Mouse (Mus musculus) neural tube, embryonic 13.5 days (tissue): Measurements from ENCODE around the gene Zfr2. TPM values are rescaled to one million over a fixed set of nuclear protein-coding genes. Genes with fewer than 3 reads are reported as not detected.

ENCODE experiments used
- ATAC-seq: fragments of 200-750 bp; cut with Nextera tagmentation; 2 replicates; pipeline ENCODE4 v1.8.0; 2017; ENCODE audit warnings: low read depth, mild to moderate bottlenecking, moderate TSS enrichment, moderate library complexity
- H3K27ac ChIP-seq: fragments of 300-500 bp; sonication (generic); replicated peaks from 2 replicates; pipeline ENCODE4 v1.5.1; 2015; ENCODE audit warnings: moderate library complexity, mild to moderate bottlenecking, inconsistent platforms
- H3K27me3 ChIP-seq: fragments of 300-500 bp; sonication (generic); 2 replicates; pipeline ENCODE4 v1.6.1; 2015; ENCODE audit warnings: mild to moderate bottlenecking, inconsistent platforms
- H3K36me3 ChIP-seq: fragments of 300-500 bp; sonication (generic); 2 replicates; pipeline ENCODE4 v1.6.1; 2015; ENCODE audit warnings: mild to moderate bottlenecking, inconsistent platforms
- H3K4me1 ChIP-seq: fragments of 300-500 bp; sonication (generic); replicated peaks from 2 replicates; pipeline ENCODE4 v1.6.1; 2015; ENCODE audit warnings: inconsistent platforms
- H3K4me2 ChIP-seq: fragments of 300-500 bp; sonication (generic); 2 replicates; pipeline ENCODE4 v1.6.1; 2015; ENCODE audit warnings: inconsistent platforms, mild to moderate bottlenecking, moderate library complexity
- H3K4me3 ChIP-seq: fragments of 300-500 bp; sonication (generic); 2 replicates; pipeline ENCODE4 v1.5.1; 2015; ENCODE audit warnings: mild to moderate bottlenecking, inconsistent platforms
- H3K9ac ChIP-seq: fragments of 300-500 bp; sonication (generic); 2 replicates; pipeline ENCODE4 v1.6.1; 2015; ENCODE audit warnings: moderate library complexity, mild to moderate bottlenecking, inconsistent platforms
- H3K9me3 ChIP-seq: fragments of 300-500 bp; sonication (generic); 2 replicates; pipeline ENCODE4 v1.6.1; 2016; ENCODE audit warnings: inconsistent platforms
- WGBS: fragments of 180-500 bp; shearing (Covaris S2); methylation state at CpG from one replicate; pipeline ENCODE4 v1.1.7; 2015; 5-methylcytosine and 5-hydroxymethylcytosine counted together
- polyA plus RNA-seq: library from polyadenylated mRNA; unstranded; fragments of >200 nt; fragmentation: Nextera tagmentation; extraction: Ambion mirVana; gene quantifications from 2 replicates; pipeline ENCODE4 v1.2.1, GENCODE M21; 2015

The Zfr2 gene
- polyA plus RNA-seq, 1 experiment from 2014 or later, result 21.7 TPM

DNA sequence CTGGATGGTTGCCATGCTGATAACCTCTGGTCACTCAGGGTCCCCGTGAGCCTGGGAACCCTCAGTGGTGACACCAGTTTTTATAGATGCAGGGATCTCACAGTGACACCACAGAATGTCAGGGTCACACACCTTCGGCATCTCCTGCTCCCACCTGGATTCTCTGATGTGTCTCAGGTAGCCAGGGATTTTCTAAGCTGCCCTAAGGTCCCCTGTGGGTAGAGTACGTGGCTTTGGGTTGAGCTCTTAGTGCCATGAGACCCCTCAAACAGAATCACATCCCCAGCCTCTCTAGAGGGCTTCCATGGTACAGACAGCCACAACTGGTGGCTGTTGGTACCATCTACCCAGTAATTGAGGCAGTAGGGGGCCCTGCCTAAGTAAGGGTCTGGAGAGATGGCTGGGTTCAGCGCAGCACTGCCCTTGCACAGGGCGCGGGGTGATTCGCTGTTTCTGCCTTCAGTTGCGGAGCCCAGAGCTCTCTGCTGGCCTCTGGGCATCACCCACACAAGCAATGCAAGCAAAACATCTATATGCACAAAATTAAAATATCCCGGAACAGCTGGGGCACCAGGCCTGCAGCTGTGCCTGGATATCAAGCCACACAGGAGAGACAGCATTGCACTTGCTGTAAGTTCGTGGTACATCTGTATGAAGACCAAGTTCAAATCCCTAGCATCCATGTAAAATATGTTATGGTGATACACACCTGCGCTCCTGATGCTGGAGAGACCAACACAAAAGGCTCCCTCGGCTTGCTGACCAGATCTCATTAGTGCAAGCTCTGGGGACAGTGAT lies 3.7 kb downstream of the Zfr2 start:
- 80% methylated on average over 12 of the region's 12 CpGs for WGBS
- Histone ChIP-seq H3K27me3 (peaks cover 41% of the 10 kb centered on the region), H3K4me1 (peaks cover 27% of the 10 kb centered on the region), H3K9me3 (no peaks in the 10 kb centered on the region), H3K9ac (no peak overlapping the region), H3K4me3 (no peak overlapping the region), H3K4me2 (no peak overlapping the region), H3K27ac (no peak overlapping the region), H3K36me3 (no peaks in the 10 kb centered on the region)
- no peak for ATAC-seq

- Histone ChIP-seq H3K9me3 (no peaks in the 10 kb centered on the region), H3K27me3 (peaks cover 49% of the 10 kb centered on the region), H3K27ac (no peak overlapping the region), H3K4me2 (no peak overlapping the region), H3K4me3 (no peak overlapping the region), H3K9ac (no peak overlapping the region), H3K36me3 (peaks cover 8% of the 10 kb centered on the region; the same call in 1 of the 2 replicates), H3K4me1 (peaks cover 13% of the 10 kb centered on the region)
- 68% methylated on average over 2 of the region's 2 CpGs for WGBS
- ATAC-seq, result no peak
Measured at GRCm38 (mm10) chr10:81238618-81239017, 5.7 kb downstream of the Zfr2 start.

DNA sequence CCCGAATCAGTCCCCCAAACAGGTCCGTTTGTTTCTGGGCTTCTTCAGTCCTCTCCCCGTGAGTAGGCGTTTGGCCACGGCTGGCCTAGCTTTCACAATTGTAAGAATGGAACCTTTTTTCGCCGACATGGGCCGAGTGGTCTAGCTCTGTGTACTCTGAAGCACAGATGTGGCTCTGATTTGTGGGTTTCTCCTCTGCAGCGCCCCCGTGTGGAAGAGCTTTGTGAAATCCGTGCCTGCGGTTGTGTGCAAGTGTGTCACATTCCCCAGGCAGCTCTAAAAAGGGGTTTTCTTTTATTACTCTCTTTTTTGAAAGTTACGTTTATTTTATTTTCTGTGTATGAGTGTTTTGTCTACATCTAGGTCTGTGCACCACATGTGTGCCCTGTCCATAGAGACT lies 7.9 kb downstream of the Zfr2 start:
- Histone ChIP-seq H3K27me3 (peaks cover 49% of the 10 kb centered on the region), H3K36me3 (peaks cover 9% of the 10 kb centered on the region; the same call in 1 of the 2 replicates)
- 21% methylated on average over 13 of the region's 13 CpGs for WGBS

DNA sequence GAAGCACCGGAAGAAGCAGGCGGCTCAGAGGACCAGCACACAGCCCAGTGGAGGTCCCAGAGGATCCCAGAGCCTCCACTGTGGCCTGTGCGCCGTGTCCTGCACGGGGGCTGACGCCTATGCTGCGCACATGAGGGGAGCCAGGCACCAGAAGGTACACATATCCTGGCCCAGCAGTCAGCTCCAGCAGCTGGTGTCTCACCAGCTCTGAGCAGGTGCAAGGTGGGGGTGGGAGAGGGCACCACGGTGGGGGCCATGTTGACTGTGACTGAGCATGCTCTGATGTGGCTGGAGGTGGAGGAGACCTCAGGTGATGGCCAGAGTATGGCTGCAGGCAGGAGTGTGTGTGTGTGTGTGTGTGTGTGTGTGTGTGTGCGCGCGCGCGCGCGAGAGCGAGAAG lies 9.1 kb downstream of the Zfr2 start:
- Histone ChIP-seq H3K27me3 (peaks cover 49% of the 10 kb centered on the region), H3K4me2 (no peak overlapping the region), H3K4me1 (peaks cover 9% of the 10 kb centered on the region; the same call in 1 of the 2 replicates), H3K9me3 (no peaks in the 10 kb centered on the region), H3K27ac (no peak overlapping the region), H3K36me3 (peaks cover 17% of the 10 kb centered on the region), H3K9ac (no peak overlapping the region), H3K4me3 (no peak overlapping the region)
- WGBS, result 91% methylated on average over 16 of the region's 16 CpGs
- ATAC-seq, result no peak

More for the DNA sequence above, 7.9 kb downstream of the Zfr2 start:
- Histone ChIP-seq H3K9me3 (no peaks in the 10 kb centered on the region), H3K4me3 (no peak overlapping the region), H3K27ac (no peak overlapping the region), H3K4me2 (no peak overlapping the region), H3K4me1 (peaks cover 9% of the 10 kb centered on the region; the same call in 1 of the 2 replicates), H3K9ac (no peak overlapping the region)
- ATAC-seq, result no peak

GRCm38 (mm10) chr10:81244146-81244545 lies 11.2 kb downstream of the Zfr2 start:
- 0 out of 2 replicates have a peak, but pooled peaks have one; percentile 2 for ATAC-seq
- Histone ChIP-seq H3K27ac (no peak overlapping the region), H3K4me3 (no peak overlapping the region), H3K4me1 (peaks cover 9% of the 10 kb centered on the region; the same call in 1 of the 2 replicates), H3K4me2 (no peak overlapping the region), H3K9ac (no peak overlapping the region), H3K27me3 (peaks cover 34% of the 10 kb centered on the region), H3K9me3 (no peaks in the 10 kb centered on the region), H3K36me3 (peaks cover 26% of the 10 kb centered on the region)
- WGBS, result 80% methylated on average over 4 of the region's 4 CpGs

- peak; percentile 65 for ATAC-seq
- no peak overlapping the region for H3K4me2 ChIP-seq
- peaks cover 30% of the 10 kb centered on the region for H3K36me3 ChIP-seq
- 10% methylated on average over 17 of the region's 17 CpGs for WGBS
- no peaks in the 10 kb centered on the region for H3K9me3 ChIP-seq
- no peak overlapping the region for H3K4me3 ChIP-seq
- no peak overlapping the region for H3K9ac ChIP-seq
- peaks cover 4% of the 10 kb centered on the region; the same call in 1 of the 2 replicates for H3K4me1 ChIP-seq
- peaks cover 29% of the 10 kb centered on the region for H3K27me3 ChIP-seq
- H3K27ac ChIP-seq, result no peak overlapping the region
Measured at GRCm38 (mm10) chr10:81244595-81244994, 11.6 kb downstream of the Zfr2 start.

DNA sequence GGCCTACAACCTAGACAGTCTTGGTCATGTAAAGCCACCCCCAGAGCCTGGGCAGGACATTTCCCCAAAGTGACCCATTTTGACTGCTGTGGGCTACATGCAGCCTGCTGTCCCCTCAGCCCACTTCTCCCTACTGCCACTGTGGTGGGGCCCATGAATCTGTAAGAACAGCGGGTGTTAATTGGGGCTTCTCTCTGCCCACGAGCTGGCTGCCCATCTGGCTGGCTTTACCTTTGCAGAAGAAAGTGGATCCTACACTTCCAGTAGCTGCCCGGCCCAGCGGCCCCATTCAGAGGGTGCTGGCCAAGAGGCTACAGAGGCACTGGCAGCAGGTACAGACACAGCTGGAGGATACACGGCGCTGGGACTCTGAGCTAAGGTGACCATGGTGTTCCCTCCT lies 12.2 kb downstream of the Zfr2 start:
- H3K9me3 ChIP-seq, result no peaks in the 10 kb centered on the region
- WGBS, result 87% methylated on average over 6 of the region's 6 CpGs
- H3K27me3 ChIP-seq, result peaks cover 24% of the 10 kb centered on the region
- H3K9ac ChIP-seq, result no peak overlapping the region
- H3K36me3 ChIP-seq, result peaks cover 35% of the 10 kb centered on the region
- H3K4me1 ChIP-seq, result no peaks in the 10 kb centered on the region
- no peak for ATAC-seq
- H3K27ac ChIP-seq, result no peak overlapping the region
- no peak overlapping the region for H3K4me2 ChIP-seq
- no peak overlapping the region for H3K4me3 ChIP-seq

DNA sequence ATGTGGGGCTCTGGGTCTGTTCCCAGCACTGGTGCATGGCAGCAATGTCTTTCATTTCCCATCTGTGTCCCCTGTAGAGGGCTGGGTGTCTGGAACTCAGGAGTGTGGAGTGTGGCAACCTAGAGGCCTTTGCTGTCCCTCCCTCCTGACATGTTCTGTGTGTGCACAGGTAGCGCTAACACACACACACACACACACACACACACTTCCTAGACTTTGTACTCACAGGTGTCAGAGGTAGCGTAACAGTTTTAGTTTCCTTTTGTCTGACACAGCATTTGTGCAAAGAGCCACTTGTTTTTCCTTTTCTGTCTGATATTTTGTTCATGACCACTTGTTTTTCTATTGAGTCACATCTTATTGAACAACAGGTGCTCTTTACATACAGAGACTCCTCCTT lies 14.8 kb downstream of the Zfr2 start:
- WGBS, result 96% methylated on average over 2 of the region's 2 CpGs
- ATAC-seq, result no peak
- Histone ChIP-seq H3K36me3 (peaks cover 39% of the 10 kb centered on the region), H3K9me3 (no peaks in the 10 kb centered on the region), H3K9ac (no peak overlapping the region), H3K4me2 (no peak overlapping the region), H3K27me3 (peaks cover 27% of the 10 kb centered on the region), H3K27ac (no peak overlapping the region), H3K4me1 (peaks cover 11% of the 10 kb centered on the region), H3K4me3 (no peak overlapping the region)

DNA sequence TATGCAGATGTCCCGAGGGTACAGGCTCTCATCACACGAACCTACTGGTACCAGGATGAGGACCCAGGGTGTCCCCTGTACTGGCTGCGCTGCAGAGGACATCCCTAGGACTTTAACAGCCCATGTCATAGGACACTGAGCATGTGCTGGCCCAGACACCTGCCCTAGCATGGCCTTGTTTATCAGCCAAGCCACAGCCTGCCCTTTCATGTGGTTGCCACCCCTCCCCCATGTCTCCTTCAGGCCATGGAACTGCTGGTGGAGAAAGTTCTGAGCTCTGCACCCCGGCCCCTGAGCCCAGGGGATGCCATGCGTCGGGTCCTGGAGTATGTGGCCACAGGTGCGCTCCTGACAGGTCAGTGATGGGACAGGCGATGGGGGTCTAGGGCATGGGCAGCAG lies 16.5 kb downstream of the Zfr2 start:
- H3K4me2 ChIP-seq, result no peak overlapping the region
- ATAC-seq, result no peak
- peaks cover 37% of the 10 kb centered on the region for H3K36me3 ChIP-seq
- H3K9ac ChIP-seq, result no peak overlapping the region
- H3K4me3 ChIP-seq, result no peak overlapping the region
- WGBS, result 86% methylated on average over 8 of the region's 8 CpGs
- peaks cover 43% of the 10 kb centered on the region for H3K27me3 ChIP-seq
- no peaks in the 10 kb centered on the region for H3K9me3 ChIP-seq
- H3K4me1 ChIP-seq, result peaks cover 16% of the 10 kb centered on the region
- no peak overlapping the region for H3K27ac ChIP-seq

DNA sequence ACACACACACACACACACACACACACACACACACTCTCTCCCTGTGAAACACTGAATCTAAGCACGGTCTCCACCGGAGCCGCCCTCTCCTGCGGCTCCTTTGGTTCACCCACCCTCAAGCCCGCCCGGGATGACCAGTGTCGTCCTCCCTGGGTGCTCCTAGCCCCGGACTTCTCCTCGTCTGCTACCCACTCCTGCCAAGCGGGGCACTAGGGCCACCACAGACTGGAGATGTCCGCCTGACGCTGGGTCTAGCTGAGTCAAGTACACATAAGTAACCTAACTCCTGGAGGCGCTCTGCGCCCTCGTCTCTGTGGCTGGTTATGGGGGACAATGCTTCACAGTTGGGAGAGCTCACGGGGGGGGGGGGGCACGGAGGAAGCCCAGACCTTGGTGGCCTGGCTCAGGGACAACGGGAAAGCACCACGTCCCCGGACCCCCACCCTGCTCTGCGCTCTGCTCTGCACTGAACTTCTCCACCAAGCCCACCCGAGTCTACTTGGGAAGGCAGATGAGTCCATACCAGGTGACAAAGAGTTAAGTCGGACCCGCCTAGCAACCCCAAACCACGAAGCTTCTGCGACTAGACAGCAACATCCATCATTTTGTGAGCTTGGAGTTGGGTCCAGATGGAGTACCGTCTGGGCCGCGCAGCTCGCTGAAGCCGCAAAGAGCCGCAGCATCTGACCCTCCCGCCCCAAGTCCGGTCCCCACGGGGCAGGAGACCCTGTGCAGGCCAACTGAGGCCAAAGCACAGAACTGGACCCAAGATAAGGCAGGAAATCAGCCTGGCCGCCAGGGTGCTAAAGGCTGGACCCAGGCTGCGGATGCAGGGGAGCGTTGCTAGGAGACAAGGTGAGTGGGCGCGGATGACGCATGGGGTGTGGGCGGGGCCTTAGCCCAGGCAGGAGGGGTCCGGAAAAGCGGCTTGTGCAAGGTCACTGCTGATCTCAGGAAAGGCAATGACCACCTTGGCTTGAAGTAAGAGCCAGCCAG lies 19.8 kb downstream of the Zfr2 start, which contains the start of gene Matk:
Gene Matk, plus strand, starts transcription at position 512 of the 996 bp plus-strand sequence.
- Histone ChIP-seq H3K9ac (peak within 1 kb of the TSS; percentile 65), H3K4me3 (peak within 1 kb of the TSS; percentile 30), H3K36me3 (peaks cover 20% of the 10 kb centered on the region; the same call in 1 of the 2 replicates), H3K4me2 (peak within 1 kb of the TSS; percentile 59), H3K4me1 (peaks cover 25% of the 10 kb centered on the region), H3K27me3 (peaks cover 70% of the 10 kb centered on the region), H3K27ac (0 out of 2 replicates have a peak within 1 kb of the TSS, but pooled peaks have one; percentile 33), H3K9me3 (no peaks in the 10 kb centered on the region)
- WGBS, result 11% methylated on average over 44 of the region's 44 CpGs
- peak; percentile 77 for ATAC-seq

DNA sequence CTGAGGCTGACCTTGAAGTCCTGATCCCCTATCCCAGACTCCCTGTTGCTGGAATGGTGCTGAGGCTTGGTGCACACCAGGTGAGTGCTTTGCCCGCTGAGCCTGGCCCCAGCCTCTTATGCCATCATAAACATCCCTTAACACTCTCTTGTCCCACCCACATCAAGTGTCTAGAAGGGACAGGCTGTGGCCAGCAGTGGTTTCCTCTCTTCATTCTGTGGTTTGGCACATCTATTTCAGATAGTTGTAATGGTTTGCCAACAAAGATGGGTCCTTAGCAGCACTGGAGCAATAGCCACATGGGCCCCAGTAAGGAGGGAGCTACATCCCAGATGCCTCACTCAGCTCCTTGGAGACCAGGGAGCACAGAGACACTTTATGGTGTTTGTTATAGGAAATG lies 21.9 kb downstream of the Zfr2 start:
- H3K27ac ChIP-seq, result no peak overlapping the region
- no peak overlapping the region for H3K4me2 ChIP-seq
- peaks cover 92% of the 10 kb centered on the region for H3K27me3 ChIP-seq
- WGBS, result 71% methylated on average over 1 of the region's 1 CpGs
- H3K4me1 ChIP-seq, result peaks cover 36% of the 10 kb centered on the region
- H3K9me3 ChIP-seq, result no peaks in the 10 kb centered on the region
- no peak overlapping the region for H3K9ac ChIP-seq
- no peak for ATAC-seq
- H3K4me3 ChIP-seq, result no peak overlapping the region
- peaks cover 12% of the 10 kb centered on the region; the same call in 1 of the 2 replicates for H3K36me3 ChIP-seq
